Mouse (Mus musculus): ENCODE measurements around the gene Inpp5a. TPM values are rescaled to one million over a fixed set of nuclear protein-coding genes. Genes with fewer than 3 reads are reported as not detected.

Gene Inpp5a
- total and polyA plus RNA-seq, 2 experiments from 2014 or later: 15.1 to 21.2 TPM

DNA sequence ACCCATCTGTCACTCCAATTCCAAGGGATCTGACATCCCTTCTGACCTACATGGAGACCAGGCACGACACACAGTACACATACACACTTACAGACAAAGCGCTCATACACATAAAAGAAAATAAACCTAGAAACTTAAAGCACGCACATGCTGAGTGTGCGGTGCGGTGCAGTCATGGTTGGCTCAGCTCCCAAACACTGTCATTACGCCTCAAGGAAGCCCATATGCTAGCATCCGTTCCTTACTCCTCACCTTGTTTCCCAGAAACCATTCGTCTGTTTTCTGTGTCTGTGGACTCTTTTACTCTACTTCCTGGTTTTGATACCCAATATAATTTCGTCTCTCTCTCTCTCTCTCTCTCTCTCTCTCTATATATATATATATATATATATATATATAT, 236.2 kb downstream of the Inpp5a start:
- no peak for TF ChIP-seq CTCF (IDR thresholded peaks at IDR 0.05)
- no peaks in the 10 kb centered on the region for H3K27me3 ChIP-seq (ENCODE audit: insufficient read depth, low read length)
- no peaks in the 10 kb centered on the region for H3K36me3 ChIP-seq (ENCODE audit: insufficient read depth, low read length)
- no peaks in the 10 kb centered on the region for H3K9me3 ChIP-seq (ENCODE audit: low read length)
- H3K4me2 ChIP-seq (ENCODE audit: low read depth, low read length, poor library complexity, severe bottlenecking): no peak overlapping the region
- H3K4me1 ChIP-seq (ENCODE audit: insufficient read depth, low read length): no peaks in the 10 kb centered on the region
- H3K9ac ChIP-seq (replicated peaks; ENCODE audit: low read length, poor library complexity, severe bottlenecking): no peak overlapping the region
- 82% methylated on average over 9 of the region's 9 CpGs for WGBS
- peak; percentile 28 for DNase-seq (ENCODE audit: low spot score)
- no peak overlapping the region for H3K27ac ChIP-seq (ENCODE audit: low read depth, low read length)
- no peak overlapping the region for H3K4me3 ChIP-seq (ENCODE audit: low read depth, low read length)
- no peak for ATAC-seq (ENCODE audit: low FRiP score)

Other genes starting within 250 kb of the Inpp5a start
- 2.5 and 2.7 TPM in 2 replicates for gene Lrrc27, start 176.1 kb upstream of the Inpp5a start, total RNA-seq (2014; rRNA removed)
- 5.6 and 6.6 TPM in 2 replicates for gene Lrrc27, start 176.1 kb upstream of the Inpp5a start, polyA plus RNA-seq (2015; fragmentation: Nextera tagmentation; extraction: Ambion mirVana)
- gene Stk32c, start 175.8 kb upstream of the Inpp5a start, total RNA-seq (2014; rRNA removed): 33.2 and 35.6 TPM in 2 replicates
- gene Stk32c, start 175.8 kb upstream of the Inpp5a start, polyA plus RNA-seq (2015; fragmentation: Nextera tagmentation; extraction: Ambion mirVana): 2.4 TPM in 2 replicates
- gene Pwwp2b, start 140.6 kb upstream of the Inpp5a start, total RNA-seq (2014; rRNA removed): 3.4 and 3.5 TPM in 2 replicates
- 4.5 and 4.7 TPM in 2 replicates for gene Pwwp2b, start 140.6 kb upstream of the Inpp5a start, polyA plus RNA-seq (2015; fragmentation: Nextera tagmentation; extraction: Ambion mirVana)
- 8.3 and 10.0 TPM in 2 replicates for gene Nkx6-2, start 193.7 kb downstream of the Inpp5a start, total RNA-seq (2014; rRNA removed)
- gene Nkx6-2, start 193.7 kb downstream of the Inpp5a start, polyA plus RNA-seq (2015; fragmentation: Nextera tagmentation; extraction: Ambion mirVana): 7.3 and 8.2 TPM in 2 replicates